Mouse (Mus musculus) lung, postnatal 10 days (tissue): Measurements from ENCODE around the gene Mfn2.
"Not testable (repeated sequence)": the region's sequence is repeated elsewhere in the genome, so short reads cannot be mapped to it uniquely, and the experiment has no call there.

Experiments used
- DNase-seq: peaks from one replicate; pipeline ENCODE4 v3.0.0; 2021

Mfn2 gene

GRCm38 (mm10) chr4:147866793-147867192 lies 37.7 kb downstream of the Mfn2 start:
- not testable (repeated sequence) for DNase-seq

DNA sequence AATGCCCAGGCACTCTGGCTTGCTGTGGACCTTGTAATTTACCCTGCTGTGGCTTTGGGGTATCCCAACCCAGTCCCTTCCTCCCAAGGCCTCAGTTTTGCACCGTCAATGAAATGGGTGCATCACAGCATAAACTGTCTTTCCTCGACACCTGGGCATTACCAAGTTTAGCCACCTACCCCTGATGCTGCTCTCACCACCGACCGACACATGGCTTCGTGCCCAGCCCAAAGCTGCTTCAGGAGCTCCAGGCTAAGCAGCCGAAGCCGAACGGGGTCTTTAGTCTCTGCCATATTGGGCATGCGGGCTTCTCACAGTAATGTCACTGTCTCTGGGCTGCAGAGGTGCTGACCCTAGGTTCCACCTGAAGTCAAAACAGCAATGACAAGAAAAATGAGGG lies 38.4 kb downstream of the Mfn2 start:
- DNase-seq, result no peak

DNA sequence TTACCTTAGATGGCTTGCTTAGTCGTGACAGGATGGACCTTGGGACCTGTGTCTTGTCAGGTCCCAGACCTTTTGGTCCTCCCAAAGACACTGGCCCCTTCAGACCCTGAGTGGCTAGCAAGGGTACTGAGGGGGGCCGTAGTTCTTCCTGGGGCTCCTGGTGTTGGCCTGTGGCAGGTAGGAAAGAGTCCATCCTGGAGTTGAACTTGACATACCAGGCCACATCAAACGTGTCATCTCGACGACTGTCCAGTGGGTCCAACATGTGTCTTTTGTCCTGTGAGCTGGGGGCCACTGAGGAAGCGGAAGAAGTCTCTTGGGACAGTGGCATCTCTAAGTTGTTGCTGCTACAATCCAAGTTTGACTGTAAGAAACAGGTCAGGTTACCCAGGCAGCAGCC lies 38.9 kb downstream of the Mfn2 start:
- DNase-seq, result no peak

DNA sequence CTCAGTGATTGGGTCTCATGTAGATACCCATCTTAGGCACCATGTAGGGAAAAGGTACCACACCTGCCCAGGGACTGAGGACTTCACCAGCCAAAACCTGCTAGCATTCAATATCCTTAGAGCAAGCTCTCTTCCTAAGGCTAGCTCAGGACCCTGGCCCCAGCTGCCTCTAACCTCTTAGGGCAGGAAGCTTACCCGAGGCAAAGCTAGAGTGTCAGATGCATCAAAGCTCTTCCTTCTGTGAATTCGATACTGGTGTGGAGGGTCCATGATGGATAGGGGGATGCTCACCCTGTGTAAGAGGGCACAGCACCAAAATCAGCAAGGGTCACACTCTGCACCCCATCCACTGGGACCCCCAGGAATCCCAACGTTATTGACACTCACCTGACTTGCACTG lies 42.5 kb downstream of the Mfn2 start:
- no peak for DNase-seq

- DNase-seq, result no peak
Observed at GRCm38 (mm10) chr4:147850776-147851175, 53.7 kb downstream of the Mfn2 start.

- DNase-seq, result no peak
Observed at GRCm38 (mm10) chr4:147848584-147848991, 55.9 kb downstream of the Mfn2 start.

GRCm38 (mm10) chr4:147847614-147848583 lies 56.6 kb downstream of the Mfn2 start, which contains the start of gene Zfp933:
TSS of gene Zfp933 (minus strand) at chr4:147848366.
- DNase-seq, result peak; percentile 85

GRCm38 (mm10) chr4:147842871-147843270 lies 61.6 kb downstream of the Mfn2 start:
- no peak for DNase-seq

DNA sequence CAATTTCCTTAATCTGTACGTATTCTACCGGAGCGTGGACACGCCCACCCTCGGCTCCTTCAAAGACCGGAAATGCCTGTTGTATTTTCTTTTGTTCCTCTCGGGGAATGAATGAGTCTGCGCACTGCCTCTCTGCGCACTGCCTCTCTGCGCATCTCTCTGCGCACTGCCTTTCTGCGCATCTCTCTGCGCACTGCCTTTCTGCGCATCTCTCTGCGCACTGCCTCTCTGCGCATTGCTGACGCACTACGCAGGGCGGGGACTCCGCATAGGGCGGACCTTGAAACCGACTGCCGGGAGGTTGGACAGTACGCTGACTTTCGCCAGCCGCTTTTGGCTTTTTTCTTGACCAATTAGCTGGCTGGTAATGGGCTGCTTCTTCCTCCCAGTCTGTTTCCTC lies 65.2 kb downstream of the Mfn2 start:
- DNase-seq, result peak; percentile 46

- DNase-seq, result no peak
Observed at GRCm38 (mm10) chr4:147824389-147824788, 80.1 kb downstream of the Mfn2 start.
